Mouse (Mus musculus) embryonic fibroblast, embryonic 13.5 days (primary cell): ENCODE measurements at regions not wholly inside any gene's neighbourhood (a gene's known extent, or its start where the extent isn't known, plus 50 kb on each side); places are given as distances from the start of the nearest gene placed in this dataset.

ENCODE experiments used
- CTCF ChIP-seq: IDR thresholded peaks from 2 replicates; pipeline ENCODE4 v1.5.1; 2011; ENCODE audit warnings: mild to moderate bottlenecking, control low read depth, low read length, moderate library complexity, borderline replicate concordance; ENCODE audit not compliant: insufficient read depth
- POLR2A ChIP-seq: IDR thresholded peaks from 2 replicates; pipeline ENCODE4 v1.6.1; 2011; ENCODE audit warnings: low read depth, mild to moderate bottlenecking, control low read depth, low read length, moderate library complexity

- no peak for TF ChIP-seq POLR2A
- TF ChIP-seq CTCF, result no peak
Observed at GRCm38 (mm10) chr3:41502161-41502560, 53.4 kb upstream of the Jade1 start.
